Mouse (Mus musculus) limb, embryonic 14.5 days (tissue): Measurements from ENCODE around the gene Lrrc74a. TPM values are rescaled to one million over a fixed set of nuclear protein-coding genes. Genes with fewer than 3 reads are reported as not detected.

Experiments
- ATAC-seq: fragments of 200-750 bp; cut with Nextera tagmentation; 2 replicates; pipeline ENCODE4 v1.8.0; 2017; ENCODE audit warnings: low read depth, moderate number of reproducible peaks, moderate TSS enrichment; ENCODE audit not compliant: low FRiP score
- DNase-seq: peaks from one replicate; pipeline ENCODE4 v3.0.0-alpha.2; 2015; ENCODE audit warnings: low spot score
- H3K27ac ChIP-seq: fragments of 300-500 bp; sonication (generic); replicated peaks from 2 replicates; pipeline ENCODE4 v1.5.1; 2014; ENCODE audit warnings: low read depth, mild to moderate bottlenecking, low read length, moderate library complexity, mixed read lengths
- H3K27me3 ChIP-seq: fragments of 300-500 bp; sonication (generic); 2 replicates; pipeline ENCODE4 v1.6.1; 2014; ENCODE audit warnings: low read length, mixed read lengths; ENCODE audit not compliant: control insufficient read depth, insufficient read depth
- H3K36me3 ChIP-seq: fragments of 300-500 bp; sonication (generic); 2 replicates; pipeline ENCODE4 v1.6.1; 2014; ENCODE audit warnings: mild to moderate bottlenecking, low read length, moderate library complexity, mixed read lengths; ENCODE audit not compliant: control insufficient read depth, insufficient read depth
- H3K4me1 ChIP-seq: fragments of 300-500 bp; sonication (generic); 2 replicates; pipeline ENCODE4 v1.6.1; 2014; ENCODE audit warnings: antibody characterized with exemption, low read length, mixed read lengths; ENCODE audit not compliant: control insufficient read depth, insufficient read depth
- H3K4me2 ChIP-seq: fragments of 300-500 bp; sonication (generic); replicated peaks from 2 replicates; pipeline ENCODE4 v1.6.1; 2014; ENCODE audit warnings: low read depth, mild to moderate bottlenecking, low read length, moderate library complexity; ENCODE audit not compliant: severe bottlenecking
- H3K4me3 ChIP-seq: fragments of 300-500 bp; sonication (generic); replicated peaks from 2 replicates; pipeline ENCODE4 v1.5.1; 2014; ENCODE audit warnings: low read length
- H3K9ac ChIP-seq: fragments of 300-500 bp; sonication (generic); 2 replicates; pipeline ENCODE4 v1.6.1; 2014; ENCODE audit warnings: mild to moderate bottlenecking, low read depth, low read length, moderate library complexity; ENCODE audit not compliant: severe bottlenecking
- H3K9me3 ChIP-seq: fragments of 300-500 bp; sonication (generic); 2 replicates; pipeline ENCODE4 v1.6.1; 2016; ENCODE audit warnings: low read length; ENCODE audit not compliant: control insufficient read depth
- POLR2A ChIP-seq: fragments of 200-500 bp; IDR thresholded peaks from 2 replicates; pipeline ENCODE4 v1.8.0; 2012; ENCODE audit warnings: inconsistent platforms, mild to moderate bottlenecking, moderate library complexity, borderline replicate concordance; ENCODE audit not compliant: insufficient read depth, insufficient read length; ENCODE audit errors: extremely low read depth
- WGBS: fragments of 180-500 bp; shearing (Covaris S2); extraction: QIAGEN DNeasy Blood & Tissue Kit; methylation state at CpG from one replicate; pipeline ENCODE4 v1.1.7; 2014; 5-methylcytosine and 5-hydroxymethylcytosine counted together
- polyA plus RNA-seq, 2 experiments: library from polyadenylated mRNA; depleted of rRNA in 1 of 2; stranded (reverse) in 1 of 2; unstranded in 1 of 2; fragments of >200 nt; fragmentation: Nextera tagmentation in 1 of 2; extraction: Ambion mirVana in 1 of 2; gene quantifications; 2 replicates each; pipeline versions ENCODE4 v1.2.1 to v1.2.3; 2012 to 2014

Lrrc74a gene
- polyA plus RNA-seq, 2 experiments: not detected

GRCm38 (mm10) chr12:86798773-86799540 is 64.8 kb downstream of the Lrrc74a start:
- ATAC-seq: peak; percentile 14; the same call in 1 of the 2 replicates
- peak; percentile 95 for DNase-seq
- no peak for TF ChIP-seq POLR2A
- Histone ChIP-seq H3K4me1 (peaks cover 48% of the 10 kb centered on the region), H3K4me3 (no peak overlapping the region), H3K9ac (no peak overlapping the region; the same call in 1 of the 2 replicates), H3K9me3 (no peaks in the 10 kb centered on the region), H3K27ac (peak overlapping the region; percentile 67; the same call in 1 of the 2 replicates), H3K27me3 (no peaks in the 10 kb centered on the region), H3K4me2 (0 out of 2 replicates have a peak overlapping the region, but pooled peaks have one; percentile 17), H3K36me3 (no peaks in the 10 kb centered on the region)
- 16% methylated on average over 14 of the region's 14 CpGs for WGBS

GRCm38 (mm10) chr12:86799786-86800185 is 65.6 kb downstream of the Lrrc74a start:
- Histone ChIP-seq H3K4me1 (peaks cover 57% of the 10 kb centered on the region), H3K9ac (no peak overlapping the region), H3K9me3 (no peaks in the 10 kb centered on the region), H3K4me3 (no peak overlapping the region), H3K36me3 (no peaks in the 10 kb centered on the region), H3K27me3 (no peaks in the 10 kb centered on the region), H3K27ac (peak overlapping the region; percentile 96; the same call in 1 of the 2 replicates), H3K4me2 (no peak overlapping the region)
- DNase-seq (no peak), ATAC-seq (no peak)
- WGBS: 65% methylated on average over 7 of the region's 7 CpGs
- no peak for TF ChIP-seq POLR2A

GRCm38 (mm10) chr12:86800336-86800735 is 66.2 kb downstream of the Lrrc74a start:
- Histone ChIP-seq H3K9ac (no peak overlapping the region), H3K4me3 (no peak overlapping the region), H3K27ac (peak overlapping the region; percentile 96), H3K36me3 (no peaks in the 10 kb centered on the region), H3K4me1 (peaks cover 59% of the 10 kb centered on the region), H3K4me2 (no peak overlapping the region; the same call in 1 of the 2 replicates), H3K27me3 (no peaks in the 10 kb centered on the region), H3K9me3 (no peaks in the 10 kb centered on the region)
- DNase-seq: no peak
- ATAC-seq: no peak
- WGBS: 11% methylated on average over 4 of the region's 4 CpGs
- no peak for TF ChIP-seq POLR2A

- peak; percentile 50 for ATAC-seq
- Histone ChIP-seq H3K4me2 (peak overlapping the region; percentile 47), H3K9me3 (no peaks in the 10 kb centered on the region), H3K36me3 (no peaks in the 10 kb centered on the region), H3K4me3 (peak overlapping the region; percentile 3; the same call in 1 of the 2 replicates), H3K27ac (peak overlapping the region; percentile 96), H3K9ac (peak overlapping the region; percentile 34), H3K4me1 (peaks cover 63% of the 10 kb centered on the region), H3K27me3 (no peaks in the 10 kb centered on the region)
- WGBS: 2% methylated on average over 7 of the region's 7 CpGs
- DNase-seq: peak; percentile 85
- no peak for TF ChIP-seq POLR2A
Observed at GRCm38 (mm10) chr12:86800765-86801147, 66.6 kb downstream of the Lrrc74a start.

- Histone ChIP-seq H3K27me3 (no peaks in the 10 kb centered on the region), H3K36me3 (no peaks in the 10 kb centered on the region), H3K9me3 (no peaks in the 10 kb centered on the region), H3K4me1 (peaks cover 69% of the 10 kb centered on the region), H3K4me2 (peak overlapping the region; percentile 47), H3K9ac (peak overlapping the region; percentile 38), H3K27ac (peak overlapping the region; percentile 96), H3K4me3 (peak overlapping the region; percentile 3)
- no peak for TF ChIP-seq POLR2A
- WGBS: 4% methylated on average over 21 of the region's 23 CpGs
- ATAC-seq: peak; percentile 75
- peak; percentile 92 for DNase-seq
Observed at GRCm38 (mm10) chr12:86801148-86802004, 67.2 kb downstream of the Lrrc74a start.
